Mouse (Mus musculus) Patski (cell line): ENCODE measurements around the gene Slc5a2. TPM values are rescaled to one million over a fixed set of nuclear protein-coding genes. Genes with fewer than 3 reads are reported as not detected.

Source experiments
- ATAC-seq: fragments of 100-300 bp; one replicate; pipeline ENCODE4 v1.8.0; 2021
- CTCF ChIA-PET: fragments of 350-600 bp; sonication (Branson Sonifier 250); formaldehyde crosslinking; loops from one replicate; lab custom pipeline; 2022; ENCODE audit warnings: inconsistent platforms; lab: Charles Lee
- POLR2A ChIA-PET: fragments of 350-600 bp; sonication (Branson Sonifier 250); formaldehyde crosslinking; loops from one replicate; lab custom pipeline; 2022; ENCODE audit warnings: antibody characterized with exemption, inconsistent platforms; lab: Charles Lee
- DNase-seq: peaks from one replicate; pipeline ENCODE4 v3.0.0-alpha.2; 2011; ENCODE audit warnings: low read depth, low spot score
- H3K27me3 ChIP-seq: fragments of 371-371 bp; one replicate; pipeline ENCODE4 v1.5.1; 2021
- CTCF ChIP-seq: fragments of 100-300 bp; IDR thresholded peaks from one replicate; pipeline ENCODE4 v1.5.1; 2021
- in situ Hi-C: fragments of 300-500 bp; cut with MboI; formaldehyde crosslinking; loops from 3 replicates; pipeline ENCODE4 v1.11.1; 2018; ENCODE audit warnings: low pct_unique_long_range_greater_than_20kb, mixed read lengths
- polyA plus RNA-seq: library from polyadenylated mRNA; unstranded; gene quantifications from one replicate; pipeline ENCODE4 v1.2.3, GENCODE M21; 2021

Gene Slc5a2
- polyA plus RNA-seq, 1 experiment from 2014 or later, result 0.27 TPM

DNA sequence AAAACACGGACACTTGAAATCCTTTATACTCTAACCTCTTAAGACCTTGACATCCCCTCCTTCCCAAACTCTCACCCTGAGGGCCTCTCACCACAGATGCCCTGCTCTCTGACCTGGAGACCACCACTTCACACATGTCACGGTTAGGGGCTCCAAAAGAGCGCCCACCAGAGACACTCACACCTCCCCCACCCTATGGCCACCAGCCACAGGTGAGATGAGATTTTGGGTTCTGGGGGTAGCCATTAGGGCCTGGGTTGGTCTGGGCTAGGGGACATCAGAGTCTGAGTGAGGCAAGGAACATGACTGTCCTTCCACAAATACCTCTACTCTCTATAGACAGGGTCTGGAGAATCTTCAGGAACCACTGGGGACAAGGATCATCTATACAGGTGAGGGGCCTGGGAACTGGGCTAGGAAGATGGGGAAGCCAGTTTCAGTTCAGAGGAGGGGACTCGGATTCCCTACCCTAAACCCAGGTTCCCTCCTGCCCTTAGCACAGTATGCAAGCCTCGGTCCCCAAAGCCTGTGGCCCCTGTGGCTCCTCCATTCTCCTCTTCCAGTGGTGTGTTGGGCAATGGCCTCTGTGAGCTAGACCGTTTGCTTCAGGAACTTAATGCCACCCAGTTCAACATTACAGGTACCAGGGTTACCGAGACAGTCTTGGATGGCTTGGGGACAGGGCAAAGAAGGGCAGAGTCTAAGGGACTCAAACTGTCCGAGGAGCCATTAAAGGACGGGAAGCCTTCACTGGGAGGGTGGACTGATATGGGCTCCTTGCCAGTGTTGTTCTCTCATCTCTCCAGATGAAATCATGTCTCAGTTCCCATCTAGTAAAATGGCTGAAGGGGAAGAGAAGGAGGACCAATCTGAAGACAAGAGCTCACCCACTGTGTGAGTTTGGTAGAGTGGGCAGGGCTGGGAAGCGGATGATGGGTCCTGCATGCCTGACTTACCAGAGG is 17.1 kb upstream of the Slc5a2 start:
- H3K27me3 ChIP-seq, result no peaks in the 10 kb centered on the region
- no peak for TF ChIP-seq CTCF
- in situ Hi-C loops, result loop anchor here (5.0 kb wide), 3 partner anchors 44 to 454 kb away; no protein-coding TSS in a partner anchor
- ATAC-seq (no peak), DNase-seq (no peak)
- POLR2A ChIA-PET, result no interaction called here
- CTCF ChIA-PET, result interaction anchor here (1.3 to 1.6 kb wide), 2 partner anchors 11 to 96 kb away, joined by 3 read pairs; partner anchors contain the start of genes 9130023H24Rik and Armc5

DNA sequence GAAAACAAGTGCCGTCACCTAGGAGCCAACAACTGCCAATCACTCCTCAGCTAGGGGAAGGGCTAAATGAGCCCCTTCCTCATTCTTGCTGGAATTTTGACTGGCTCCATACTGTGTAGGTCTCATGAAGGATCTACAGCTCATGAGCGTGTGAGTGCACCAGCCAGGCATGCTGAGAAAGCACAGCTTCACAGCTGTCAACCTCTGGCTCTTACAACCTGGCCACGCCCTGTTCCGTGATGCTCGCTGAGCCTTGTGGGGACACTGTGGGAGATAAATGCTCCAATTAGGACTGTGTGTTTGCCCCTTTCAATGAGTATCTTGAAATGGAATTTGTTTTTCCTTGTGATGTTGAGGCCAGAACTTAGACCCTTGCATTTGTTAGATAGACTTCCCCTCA is 15.5 kb upstream of the Slc5a2 start:
- ATAC-seq, result no peak

DNA sequence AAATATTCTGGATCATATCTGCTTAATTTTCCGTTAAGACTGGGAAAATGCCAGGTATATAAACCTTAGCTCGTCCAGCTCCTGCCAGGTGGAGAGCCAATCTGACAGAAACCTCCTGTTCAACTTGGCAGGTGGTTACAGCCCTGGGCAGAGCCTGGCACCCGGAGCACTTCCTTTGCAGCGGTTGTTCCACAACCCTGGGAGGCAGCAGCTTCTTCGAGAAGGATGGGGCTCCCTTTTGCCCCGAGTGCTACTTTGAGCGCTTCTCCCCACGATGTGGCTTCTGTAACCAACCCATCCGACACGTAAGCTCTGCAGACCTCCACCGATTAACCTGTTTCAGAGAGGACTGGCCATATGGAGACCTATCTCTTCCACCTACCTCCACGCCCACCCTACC is 13.5 kb upstream of the Slc5a2 start:
- TF ChIP-seq CTCF, result no peak
- DNase-seq (no peak), ATAC-seq (no peak)
- in situ Hi-C loops, result no loop called here
- CTCF ChIA-PET, result no interaction called here
- no peaks in the 10 kb centered on the region for H3K27me3 ChIP-seq
- POLR2A ChIA-PET, result no interaction called here

More for the DNA sequence above, 15.5 kb upstream of the Slc5a2 start:
- ChIA-PET CTCF (no interaction called here), POLR2A (interaction anchor here (0.6 to 0.8 kb wide), 2 partner anchors 10 to 1743 kb away, joined by 3 read pairs; no protein-coding TSS in a partner anchor)
- H3K27me3 ChIP-seq, result no peaks in the 10 kb centered on the region
- TF ChIP-seq CTCF, result no peak
- no peak for DNase-seq
- in situ Hi-C loops, result loop anchor here (5.0 kb wide), 3 partner anchors 42 to 452 kb away; no protein-coding TSS in a partner anchor

DNA sequence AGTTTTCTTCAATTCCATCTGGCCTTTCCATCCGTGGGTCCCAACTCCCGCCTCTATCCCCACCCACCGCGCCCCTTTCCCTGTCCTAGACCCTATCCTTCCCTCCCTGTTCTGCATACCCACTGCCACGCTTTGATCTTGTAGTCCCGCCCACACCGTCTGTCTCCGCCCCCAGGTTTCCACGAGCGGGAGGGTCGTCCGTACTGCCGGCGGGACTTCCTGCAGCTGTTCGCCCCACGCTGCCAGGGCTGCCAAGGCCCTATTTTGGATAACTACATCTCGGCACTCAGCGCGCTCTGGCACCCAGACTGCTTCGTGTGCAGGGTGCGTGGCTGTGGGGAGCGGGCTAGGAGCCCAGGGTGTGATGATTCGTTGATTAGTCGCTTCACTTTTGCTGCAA is 12.8 kb upstream of the Slc5a2 start:
- ChIA-PET POLR2A (interaction anchor here (1.1 kb wide), 1 partner anchor 13 kb away, joined by 3 read pairs; no protein-coding TSS in a partner anchor), CTCF (no interaction called here)
- H3K27me3 ChIP-seq, result no peaks in the 10 kb centered on the region
- no peak for TF ChIP-seq CTCF
- ATAC-seq, result no peak
- DNase-seq, result no peak
- in situ Hi-C loops, result no loop called here

DNA sequence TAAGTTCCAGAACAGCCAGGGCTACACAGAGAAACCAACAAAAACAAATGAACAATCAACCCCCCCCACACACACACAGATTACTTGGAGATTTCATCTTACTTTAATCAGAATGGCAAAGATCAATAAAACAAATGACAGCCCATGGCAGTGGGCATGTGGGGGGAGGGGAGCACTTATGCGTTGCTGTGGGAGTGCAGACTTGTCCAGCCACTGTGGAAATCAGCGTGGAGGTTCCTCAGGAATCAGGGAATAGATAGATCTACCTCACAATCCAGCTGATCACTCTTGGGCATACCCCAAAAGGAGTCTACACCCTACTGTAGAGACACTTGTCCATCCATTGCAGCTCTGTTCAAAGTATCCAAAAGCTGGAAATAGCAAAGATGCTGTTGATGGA is 10.5 kb upstream of the Slc5a2 start:
- peaks cover 8% of the 10 kb centered on the region for H3K27me3 ChIP-seq
- no peak for TF ChIP-seq CTCF
- ChIA-PET POLR2A (interaction anchor here (0.9 kb wide), 1 partner anchor 326 kb away, joined by 4 read pairs; no protein-coding TSS in a partner anchor), CTCF (no interaction called here)
- in situ Hi-C loops, result no loop called here
- DNase-seq (no peak), ATAC-seq (no peak)

DNA sequence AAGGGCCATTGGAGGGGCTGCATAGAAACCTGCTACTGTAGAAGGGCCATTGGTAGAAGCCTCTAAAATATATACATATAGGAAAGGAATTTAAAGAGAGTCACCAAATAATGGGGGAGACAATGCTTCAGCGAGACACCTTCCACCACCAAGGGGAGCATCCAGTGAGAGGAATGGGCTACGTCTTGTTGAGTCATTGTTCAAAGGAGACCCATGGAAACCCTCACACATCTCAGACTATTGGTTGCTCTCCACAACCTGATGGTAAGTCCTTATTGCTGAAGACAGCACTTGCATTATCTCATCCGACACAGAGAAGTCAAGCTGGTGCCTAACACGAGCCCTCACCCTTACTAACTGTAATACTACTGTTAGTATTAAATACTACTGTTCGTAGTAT is 9.7 kb upstream of the Slc5a2 start:
- in situ Hi-C loops, result no loop called here
- CTCF ChIA-PET, result no interaction called here
- ATAC-seq, result no peak
- POLR2A ChIA-PET, result interaction anchor here (0.9 kb wide), 1 partner anchor 326 kb away, joined by 4 read pairs; no protein-coding TSS in a partner anchor
- H3K27me3 ChIP-seq, result peaks cover 15% of the 10 kb centered on the region
- DNase-seq, result no peak
- TF ChIP-seq CTCF, result no peak

DNA sequence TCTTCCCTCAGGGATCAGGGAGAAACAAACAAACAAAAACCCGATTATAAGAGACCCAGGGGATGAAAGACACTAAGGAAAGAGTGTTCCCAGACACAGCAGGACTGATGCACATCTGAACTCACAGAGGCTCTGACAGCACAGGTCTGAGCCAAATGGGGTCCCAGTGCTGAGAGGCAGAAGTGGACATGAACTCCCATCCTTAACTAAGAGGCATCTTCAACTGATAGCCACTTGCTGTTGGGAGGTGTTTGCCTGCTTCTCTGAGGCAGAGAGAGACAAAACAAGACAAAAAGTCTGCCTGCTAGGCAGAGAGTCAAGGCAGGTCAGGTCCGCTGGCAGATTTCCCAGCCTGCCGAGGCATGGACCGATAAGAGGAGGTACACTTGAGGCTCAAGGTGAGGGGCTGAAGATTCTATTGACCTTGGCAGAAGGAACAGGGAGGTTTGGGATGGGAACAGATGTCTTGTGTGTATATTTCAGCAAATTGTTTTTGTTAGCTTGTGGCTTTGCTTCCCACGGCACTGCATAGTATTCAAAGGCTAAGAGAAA is 8.6 kb upstream of the Slc5a2 start:
- in situ Hi-C loops, result no loop called here
- no peak for ATAC-seq
- no peak for DNase-seq
- TF ChIP-seq CTCF, result no peak
- H3K27me3 ChIP-seq, result peaks cover 16% of the 10 kb centered on the region
- POLR2A ChIA-PET, result no interaction called here
- CTCF ChIA-PET, result no interaction called here

DNA sequence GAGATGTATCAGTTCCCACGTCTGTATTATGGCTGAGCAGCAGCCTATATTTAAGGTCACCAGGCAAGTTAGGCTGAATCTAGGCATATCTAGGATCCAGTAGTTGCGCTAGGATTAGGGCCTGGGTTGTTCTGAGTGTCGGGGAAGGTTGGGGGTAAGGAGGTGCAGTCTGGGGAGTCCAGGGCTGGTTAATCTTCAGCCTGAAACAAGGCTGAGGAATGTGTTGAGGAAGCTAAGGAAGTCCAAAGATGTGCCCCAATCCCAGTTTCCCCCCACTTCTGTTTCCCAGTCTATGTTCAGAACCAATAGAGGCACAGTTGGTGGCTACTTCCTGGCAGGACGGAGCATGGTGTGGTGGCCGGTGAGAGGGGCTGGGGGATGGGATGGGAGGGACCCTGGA is 599 bp downstream of the Slc5a2 start:
- POLR2A ChIA-PET, result no interaction called here
- CTCF ChIA-PET, result no interaction called here
- TF ChIP-seq CTCF, result no peak
- peaks cover 4% of the 10 kb centered on the region for H3K27me3 ChIP-seq
- ATAC-seq (no peak), DNase-seq (no peak)
- in situ Hi-C loops, result no loop called here

DNA sequence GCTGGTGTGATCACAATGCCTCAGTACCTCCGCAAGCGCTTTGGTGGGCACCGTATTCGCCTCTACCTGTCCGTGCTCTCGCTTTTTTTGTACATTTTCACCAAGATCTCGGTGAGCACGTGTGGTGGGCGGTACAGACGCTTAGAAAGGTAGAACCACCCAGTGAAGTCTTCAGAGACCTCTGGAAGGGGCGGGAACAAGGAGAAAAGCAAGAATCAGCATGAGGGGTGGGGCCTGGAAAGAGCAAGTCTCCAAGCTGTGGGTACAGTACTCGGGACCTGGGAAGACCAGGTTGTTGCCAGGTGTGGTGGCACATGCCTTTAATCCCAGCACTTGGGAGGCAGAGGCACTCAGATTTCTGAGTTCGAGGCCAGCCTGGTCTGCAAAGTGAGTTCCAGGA is 1.9 kb downstream of the Slc5a2 start:
- peaks cover 3% of the 10 kb centered on the region for H3K27me3 ChIP-seq
- ChIA-PET CTCF (no interaction called here), POLR2A (no interaction called here)
- ATAC-seq, result no peak
- in situ Hi-C loops, result no loop called here
- DNase-seq, result no peak
- TF ChIP-seq CTCF, result no peak

DNA sequence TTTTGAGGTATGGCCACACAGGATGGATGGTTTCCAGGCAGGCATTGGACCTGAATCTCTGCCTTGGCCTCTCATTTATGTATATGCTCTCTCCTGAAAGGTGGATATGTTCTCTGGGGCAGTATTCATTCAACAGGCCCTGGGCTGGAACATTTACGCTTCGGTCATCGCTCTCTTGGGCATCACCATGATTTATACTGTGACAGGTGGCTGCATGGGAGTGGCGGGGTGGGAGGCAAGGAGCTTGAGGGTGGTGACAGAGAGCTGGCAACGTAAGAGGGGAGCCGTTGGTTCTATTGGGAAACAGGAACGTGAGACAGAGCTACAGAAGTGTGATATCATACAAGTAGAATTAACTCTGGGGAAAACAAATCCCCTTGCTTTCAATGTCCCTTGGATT is 2.4 kb downstream of the Slc5a2 start:
- TF ChIP-seq CTCF, result no peak
- ATAC-seq, result no peak
- in situ Hi-C loops, result no loop called here
- POLR2A ChIA-PET, result interaction anchor here (0.6 kb wide), 1 partner anchor 65 kb away, joined by 6 read pairs; no protein-coding TSS in a partner anchor
- no peak for DNase-seq
- CTCF ChIA-PET, result no interaction called here
- H3K27me3 ChIP-seq, result no peaks in the 10 kb centered on the region

DNA sequence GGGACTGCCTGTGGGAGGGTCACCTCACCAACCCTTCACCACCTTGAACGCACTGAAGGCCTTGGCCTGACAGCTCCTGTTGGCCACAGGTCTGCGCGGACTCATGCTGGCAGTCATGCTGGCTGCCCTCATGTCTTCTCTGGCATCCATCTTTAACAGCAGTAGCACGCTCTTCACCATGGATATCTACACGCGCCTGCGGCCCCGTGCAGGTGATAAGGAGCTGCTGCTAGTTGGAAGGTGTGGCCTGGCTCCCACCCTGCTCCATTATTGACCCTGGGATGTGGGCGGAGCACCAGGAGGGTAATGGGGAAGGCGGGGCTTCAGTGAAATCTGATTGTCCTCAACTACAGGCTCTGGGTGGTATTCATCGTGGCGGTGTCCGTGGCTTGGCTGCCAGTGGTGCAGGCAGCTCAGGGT is 5.0 kb downstream of the Slc5a2 start:
- ATAC-seq (no peak), DNase-seq (no peak)
- CTCF ChIA-PET, result interaction anchor here (1.7 kb wide), 1 partner anchor 8 kb away, joined by 4 read pairs; no protein-coding TSS in a partner anchor
- POLR2A ChIA-PET, result no interaction called here
- in situ Hi-C loops, result no loop called here
- no peaks in the 10 kb centered on the region for H3K27me3 ChIP-seq
- no peak for TF ChIP-seq CTCF
